Mouse (Mus musculus) forebrain, embryonic 13.5 days (tissue): ENCODE measurements around the gene Ctxn1. TPM values are rescaled to one million over a fixed set of nuclear protein-coding genes. Genes with fewer than 3 reads are reported as not detected.

Experiments used
- polyA plus RNA-seq: library from polyadenylated mRNA; unstranded; fragments of >200 nt; fragmentation: Nextera tagmentation; extraction: Ambion mirVana; gene quantifications from 2 replicates; pipeline ENCODE4 v1.2.1, GENCODE M21; 2015

The Ctxn1 gene
- polyA plus RNA-seq, 1 experiment from 2014 or later: 274 TPM

Other genes with a start within 250 kb of the Ctxn1 start
- not detected in 2 replicates for gene Cd209f, start 153.4 kb downstream of the Ctxn1 start, polyA plus RNA-seq
- not detected in 2 replicates for gene Cd209g, start 125.2 kb downstream of the Ctxn1 start, polyA plus RNA-seq
- gene Evi5l, start 92.7 kb downstream of the Ctxn1 start, polyA plus RNA-seq: 57.7 and 62.7 TPM in 2 replicates
- 33.2 and 36.0 TPM in 2 replicates for gene Prr36, start 41.8 kb downstream of the Ctxn1 start, polyA plus RNA-seq
- 0.14 TPM in 1 of 2 replicates, not detected in the other for gene Lrrc8e, start 32.4 kb downstream of the Ctxn1 start, polyA plus RNA-seq
- 24.6 and 28.6 TPM in 2 replicates for gene Map2k7, start 20.5 kb downstream of the Ctxn1 start, polyA plus RNA-seq
- 0.93 and 1.1 TPM in 2 replicates for gene Gm49320, start 20.4 kb downstream of the Ctxn1 start, polyA plus RNA-seq
- gene Tgfbr3l, start 11.1 kb downstream of the Ctxn1 start, polyA plus RNA-seq: 4.1 and 5.6 TPM in 2 replicates
- 63.8 and 72.7 TPM in 2 replicates for gene Snapc2, start 6.2 kb downstream of the Ctxn1 start, polyA plus RNA-seq
- gene Timm44, start 16.6 kb upstream of the Ctxn1 start, polyA plus RNA-seq: 44.5 and 47.9 TPM in 2 replicates
- 24.3 and 24.8 TPM in 2 replicates for gene Ccl25, start 65.9 kb upstream of the Ctxn1 start, polyA plus RNA-seq
- gene Elavl1, start 66.1 kb upstream of the Ctxn1 start, polyA plus RNA-seq: 199 and 215 TPM in 2 replicates
- gene Cers4, start 233.8 kb upstream of the Ctxn1 start, polyA plus RNA-seq: 24.6 and 29.5 TPM in 2 replicates